ENCODE assay signal across 29 mouse cellular contexts in the genomic region with DNA sequence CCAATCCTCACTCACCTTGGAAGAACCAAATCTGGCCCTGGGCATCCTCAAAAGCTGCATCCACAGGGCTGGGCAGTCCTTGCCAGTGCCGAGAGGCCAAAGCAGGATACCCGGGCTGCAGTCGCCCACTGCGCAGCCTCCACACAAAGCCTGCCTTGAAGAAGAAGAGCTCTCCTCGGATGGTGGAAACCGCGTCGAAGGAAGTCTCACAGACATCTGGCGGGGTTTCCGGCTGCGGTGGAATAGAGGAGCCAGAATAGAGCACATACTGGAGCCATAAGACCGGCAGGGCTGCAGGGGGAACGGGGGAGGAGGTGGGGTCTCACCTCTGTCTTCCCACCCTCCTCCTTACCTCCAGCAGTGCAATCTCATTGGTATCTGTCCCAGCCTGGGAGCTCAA. TPM values are rescaled to one million over a fixed set of nuclear protein-coding genes. Genes with fewer than 3 reads are reported as not detected.
A peak's percentile ranks its signal among the peaks of the same experiment; 100 is the strongest.
DNase-seq lines count a peak whose midpoint lies in the region; ATAC-seq lines count a peak whose summit lies in the region.
"Had no signal": no experiment of that assay in that cellular context is flagged by ENCODE, and none has a peak within 500 bp of the region (broad histone marks: within the 10 kb centered on the region; RNA-seq: fewer than 3 reads in every experiment).

No protein-coding gene starts in this region.

- H3K4me3 ChIP-seq in neural tube, embryonic 14.5 days (ENCODE audit: low read depth, low read length): no peak overlapping the region
- no peak overlapping the region for H3K4me3 ChIP-seq in neural tube, embryonic 15.5 days (replicated peaks)
- H3K4me3 ChIP-seq: forebrain, embryonic 13.5 days; hindbrain, embryonic 15.5 days; limb, embryonic 12.5 days; liver, embryonic 13.5 days; midbrain, embryonic 15.5 days; myocyte had no signal

- no peak overlapping the region for H3K27ac ChIP-seq in neural tube, embryonic 14.5 days (ENCODE audit: low read depth, low read length)
- H3K27ac ChIP-seq in neural tube, embryonic 15.5 days (replicated peaks): no peak overlapping the region
- H3K27ac ChIP-seq: forebrain, embryonic 13.5 days; hindbrain, embryonic 15.5 days; limb, embryonic 12.5 days; liver, embryonic 13.5 days; midbrain, embryonic 15.5 days had no signal

- no peaks in the 10 kb centered on the region; the same call in 1 of the 2 replicates for H3K36me3 ChIP-seq in neural tube, embryonic 14.5 days (ENCODE audit: control insufficient read depth, insufficient read depth, low read length)
- H3K36me3 ChIP-seq in neural tube, embryonic 15.5 days: no peaks in the 10 kb centered on the region
- H3K36me3 ChIP-seq: hindbrain, embryonic 15.5 days; liver, embryonic 13.5 days; midbrain, embryonic 15.5 days had no signal

- 84% methylated on average over 12 of the region's 13 CpGs for WGBS in neural tube, embryonic 14.5 days
- 73% methylated on average over 13 of the region's 13 CpGs for WGBS in neural tube, embryonic 15.5 days

- H3K4me1 ChIP-seq in neural tube, embryonic 14.5 days (ENCODE audit: control insufficient read depth, insufficient read depth, low read length): peaks cover 10% of the 10 kb centered on the region; the same call in 1 of the 2 replicates
- H3K4me1 ChIP-seq in neural tube, embryonic 15.5 days: peaks cover 31% of the 10 kb centered on the region

- no peak overlapping the region for H3K4me2 ChIP-seq in neural tube, embryonic 14.5 days (ENCODE audit: low read depth, low read length)
- H3K4me2 ChIP-seq in neural tube, embryonic 15.5 days: no peak overlapping the region
- H3K4me2 ChIP-seq: forebrain, embryonic 13.5 days; hindbrain, embryonic 15.5 days; limb, embryonic 12.5 days; liver, embryonic 13.5 days; midbrain, embryonic 15.5 days had no signal

- ATAC-seq in neural tube, embryonic 14.5 days (ENCODE audit: low read depth): no peak
- no peak for ATAC-seq in neural tube, embryonic 15.5 days (ENCODE audit: low FRiP score)
- ATAC-seq in activated CD4-positive, CD25-positive, alpha-beta regulatory T cell, adult 4 months: peak; percentile 20
- ATAC-seq in granulocyte monocyte progenitor cell, adult 5-6 weeks (replicated peaks; ENCODE audit: poor library complexity, severe bottlenecking): 0 out of 2 replicates have a peak, but pooled peaks have one; percentile 8
- ATAC-seq: forebrain, embryonic 13.5 days; intestine, embryonic 16.5 days; midbrain, embryonic 15.5 days had no signal

- peak overlapping the region; percentile 11; the same call in 1 of the 2 replicates for H3K9ac ChIP-seq in neural tube, embryonic 14.5 days (replicated peaks; ENCODE audit: low read depth, low read length)
- H3K9ac ChIP-seq in neural tube, embryonic 15.5 days (replicated peaks): no peak overlapping the region
- H3K9ac ChIP-seq: forebrain, embryonic 13.5 days; hindbrain, embryonic 15.5 days; limb, embryonic 12.5 days; liver, embryonic 13.5 days; midbrain, embryonic 15.5 days had no signal

- no peaks in the 10 kb centered on the region for H3K9me3 ChIP-seq in neural tube, embryonic 14.5 days (ENCODE audit: control insufficient read depth, low read length)
- no peaks in the 10 kb centered on the region for H3K9me3 ChIP-seq in neural tube, embryonic 15.5 days (replicated peaks)
- H3K9me3 ChIP-seq: forebrain, embryonic 13.5 days; hindbrain, embryonic 15.5 days; limb, embryonic 12.5 days; liver, embryonic 13.5 days; midbrain, embryonic 15.5 days had no signal

- DNase-seq in thymus, postnatal 4 days: peak; percentile 50
- DNase-seq in adrenal gland, postnatal 14 days: no peak
- no peak for DNase-seq in urinary bladder, adult 18-20 months (ENCODE audit: low spot score in 2 of 2)
- DNase-seq: adrenal gland, adult 2 months; cerebellum, adult 18-20 months; cerebellum, postnatal 25 days; embryo, embryonic 11 days; gastrocnemius, postnatal 36 days; kidney, adult 9 months; kidney, postnatal 14 days; liver, embryonic 13.5 days; lung, adult 2 months; lung, postnatal 14 days had no signal

- peaks cover under 1% of the 10 kb centered on the region; the same call in 1 of the 2 replicates for H3K27me3 ChIP-seq in neural tube, embryonic 14.5 days (ENCODE audit: control insufficient read depth, insufficient read depth, low read length)
- no peaks in the 10 kb centered on the region for H3K27me3 ChIP-seq in neural tube, embryonic 15.5 days (replicated peaks)
- H3K27me3 ChIP-seq: hindbrain, embryonic 15.5 days; midbrain, embryonic 15.5 days had no signal

RNA-seq across cellular contexts. Expression of a gene that starts 5.0 kb away (rescaled TPM):
- polyA plus RNA-seq in neural tube, embryonic 14.5 days (2014; fragmentation: Nextera tagmentation; extraction: Ambion mirVana): 245 and 254 TPM in 2 replicates
- 229 and 243 TPM in 2 replicates for polyA plus RNA-seq in neural tube, embryonic 15.5 days (2015; fragmentation: Nextera tagmentation; extraction: Ambion mirVana)
- polyA plus RNA-seq in activated CD4-positive, CD25-positive, alpha-beta regulatory T cell, adult 4 months (2017; shearing (Covaris generic)): 100 to 1,000 TPM in 1 of 2 experiments, 10 to 100 TPM in 1; 75.0 to 127 TPM
- 80.0 and 102 TPM in 2 replicates for total RNA-seq in granulocyte monocyte progenitor cell, adult 5-6 weeks (2014; fragmentation: Nextera tagmentation)
- total RNA-seq in granulocyte monocyte progenitor cell, adult 5-6 weeks (2017): 58.0 and 79.4 TPM in 2 replicates
- 75.0 and 79.3 TPM in 2 replicates for total RNA-seq in adrenal gland, postnatal 14 days (2021)

RNA-seq across cellular contexts. Expression of a gene that starts 6.5 kb away (rescaled TPM):
- polyA plus RNA-seq in neural tube, embryonic 14.5 days (2014; fragmentation: Nextera tagmentation; extraction: Ambion mirVana): 108 and 158 TPM in 2 replicates
- polyA plus RNA-seq in neural tube, embryonic 15.5 days (2015; fragmentation: Nextera tagmentation; extraction: Ambion mirVana): 166 and 190 TPM in 2 replicates
- polyA plus RNA-seq in activated CD4-positive, CD25-positive, alpha-beta regulatory T cell, adult 4 months (2017; shearing (Covaris generic)): 10 to 100 TPM; 13.1 to 20.1 TPM
- 60.4 and 66.7 TPM in 2 replicates for total RNA-seq in granulocyte monocyte progenitor cell, adult 5-6 weeks (2014; fragmentation: Nextera tagmentation)
- total RNA-seq in granulocyte monocyte progenitor cell, adult 5-6 weeks (2017): 33.2 and 37.5 TPM in 2 replicates
- 1,334 and 1,341 TPM in 2 replicates for total RNA-seq in adrenal gland, postnatal 14 days (2021)

RNA-seq across cellular contexts. Expression of a gene that starts 9.9 kb away (rescaled TPM):
- polyA plus RNA-seq in neural tube, embryonic 14.5 days (2014; fragmentation: Nextera tagmentation; extraction: Ambion mirVana): 15.3 and 31.0 TPM in 2 replicates
- 18.6 and 25.4 TPM in 2 replicates for polyA plus RNA-seq in neural tube, embryonic 15.5 days (2015; fragmentation: Nextera tagmentation; extraction: Ambion mirVana)
- 1 to 10 TPM; 2.5 to 9.1 TPM for polyA plus RNA-seq in activated CD4-positive, CD25-positive, alpha-beta regulatory T cell, adult 4 months (2017; shearing (Covaris generic))
- total RNA-seq in granulocyte monocyte progenitor cell, adult 5-6 weeks (2014; fragmentation: Nextera tagmentation): 0.41 TPM in 1 of 2 replicates, not detected in the other
- total RNA-seq in granulocyte monocyte progenitor cell, adult 5-6 weeks (2017): not detected in 2 replicates
- 7.9 and 8.6 TPM in 2 replicates for total RNA-seq in adrenal gland, postnatal 14 days (2021)
- total RNA-seq: megakaryocyte, adult 5-6 weeks had no signal

RNA-seq across cellular contexts. Expression of a gene that starts 14.1 kb away (rescaled TPM):
- 2.4 and 3.0 TPM in 2 replicates for polyA plus RNA-seq in neural tube, embryonic 14.5 days (2014; fragmentation: Nextera tagmentation; extraction: Ambion mirVana)
- 2.3 TPM in 2 replicates for polyA plus RNA-seq in neural tube, embryonic 15.5 days (2015; fragmentation: Nextera tagmentation; extraction: Ambion mirVana)
- polyA plus RNA-seq in activated CD4-positive, CD25-positive, alpha-beta regulatory T cell, adult 4 months (2017; shearing (Covaris generic)): not detected
- total RNA-seq in granulocyte monocyte progenitor cell, adult 5-6 weeks (2014; fragmentation: Nextera tagmentation): not detected in 2 replicates
- total RNA-seq in granulocyte monocyte progenitor cell, adult 5-6 weeks (2017): not detected in 2 replicates
- total RNA-seq in adrenal gland, postnatal 14 days (2021): 0.85 TPM in 1 of 2 replicates, not detected in the other
- total RNA-seq: gastrocnemius, adult 18-20 months; gastrocnemius, postnatal 36 days; hematopoietic stem cell, adult 5-6 weeks had no signal
- polyA plus RNA-seq: forebrain, embryonic 13.5 days; small intestine, adult 2 months had no signal

RNA-seq across cellular contexts. Expression of a gene that starts 16.5 kb away (rescaled TPM):
- polyA plus RNA-seq in neural tube, embryonic 14.5 days (2014; fragmentation: Nextera tagmentation; extraction: Ambion mirVana): 1.2 and 1.3 TPM in 2 replicates
- 1.0 and 1.4 TPM in 2 replicates for polyA plus RNA-seq in neural tube, embryonic 15.5 days (2015; fragmentation: Nextera tagmentation; extraction: Ambion mirVana)
- 1 to 10 TPM in 1 of 2 experiments, not detected in 1; 3.5 TPM for polyA plus RNA-seq in activated CD4-positive, CD25-positive, alpha-beta regulatory T cell, adult 4 months (2017; shearing (Covaris generic))
- total RNA-seq in granulocyte monocyte progenitor cell, adult 5-6 weeks (2014; fragmentation: Nextera tagmentation): not detected in 2 replicates
- total RNA-seq in granulocyte monocyte progenitor cell, adult 5-6 weeks (2017): not detected in 2 replicates
- 1.7 and 2.2 TPM in 2 replicates for total RNA-seq in adrenal gland, postnatal 14 days (2021)
- total RNA-seq: adrenal gland, adult 2 months; gastrocnemius, adult 18-20 months; gastrocnemius, postnatal 36 days; hematopoietic stem cell, adult 5-6 weeks; layer of hippocampus, adult 18-20 months; layer of hippocampus, postnatal 14 days; megakaryocyte, adult 5-6 weeks had no signal
- polyA plus RNA-seq: forebrain, embryonic 13.5 days had no signal

Comparison
In these comparisons a context has a peak if more than half of its experiments do, and no peak if none do; other contexts are left out.
1. ATAC-seq: peak in activated CD4-positive, CD25-positive, alpha-beta regulatory T cell, adult 4 months (single experiment) and granulocyte monocyte progenitor cell, adult 5-6 weeks (single experiment); none in neural tube, embryonic 14.5 days (single experiment) and neural tube, embryonic 15.5 days (single experiment).